ENCODE assay signal across 8 mouse cellular contexts in the genomic region with DNA sequence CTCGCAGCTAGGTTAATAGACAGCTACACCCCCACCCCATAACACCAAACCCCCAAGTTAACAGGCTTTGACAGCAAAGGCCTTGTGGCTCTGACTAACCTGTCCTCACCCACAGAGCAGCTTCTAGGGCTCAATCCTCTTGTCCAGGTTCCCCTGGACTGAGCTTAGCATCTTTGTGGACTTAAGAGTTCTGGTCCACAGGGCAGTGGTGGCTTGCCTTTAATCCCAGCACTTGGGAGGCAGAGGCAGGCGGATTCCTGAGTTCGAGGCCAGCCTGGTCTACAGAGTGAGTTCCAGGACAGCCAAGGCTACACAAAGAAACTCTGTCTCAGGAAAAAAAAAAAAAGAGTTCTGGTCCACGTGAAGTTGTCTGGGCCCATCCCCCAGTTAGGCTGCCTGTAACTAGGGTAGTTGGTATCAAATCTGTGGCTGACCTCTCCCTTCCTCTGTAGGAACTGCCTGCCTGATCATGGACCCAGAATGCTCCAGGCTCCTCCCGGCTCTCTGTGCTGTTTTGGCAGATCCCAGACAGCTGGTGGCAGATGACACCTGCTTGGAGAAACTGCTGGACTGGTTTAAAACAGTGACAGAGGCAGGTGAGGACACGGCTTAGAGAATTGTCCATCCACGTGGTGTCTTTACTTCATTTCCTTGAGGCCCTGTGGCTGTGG. TPM values are rescaled to one million over a fixed set of nuclear protein-coding genes. Genes with fewer than 3 reads are reported as not detected.
DNase-seq lines count a peak whose midpoint lies in the region; ATAC-seq and TF ChIP-seq lines count a peak whose summit lies in the region.

No protein-coding gene starts in this region.

- peaks cover 38% of the 10 kb centered on the region for H3K36me3 ChIP-seq in G1E (replicated peaks)
- peaks cover 11% of the 10 kb centered on the region; the same call in 1 of the 2 replicates for H3K36me3 ChIP-seq in heart, embryonic 11.5 days (ENCODE audit: control insufficient read depth, insufficient read depth, low read length)
- peaks cover 30% of the 10 kb centered on the region for H3K36me3 ChIP-seq in limb, embryonic 10.5 days
- peaks cover 9% of the 10 kb centered on the region for H3K36me3 ChIP-seq in midbrain, postnatal 0 days (ENCODE audit: insufficient read depth, low read length)

- H3K4me2 ChIP-seq in heart, embryonic 11.5 days = peak overlapping the region; percentile 80
- H3K4me2 ChIP-seq in midbrain, postnatal 0 days (ENCODE audit: low read depth, low read length, poor library complexity, severe bottlenecking) = peak overlapping the region; percentile 80

- ATAC-seq in G1E (ENCODE audit: extremely low read depth, insufficient number of reproducible peaks, low FRiP score, poor library complexity, severe bottlenecking) = no peak
- ATAC-seq in heart, embryonic 11.5 days (replicated peaks; ENCODE audit: insufficient number of reproducible peaks, low FRiP score, low TSS enrichment) = no peak
- ATAC-seq in midbrain, postnatal 0 days (ENCODE audit: low FRiP score) = no peak

- H3K4me3 ChIP-seq in cerebellum, adult 2 months (replicated peaks; ENCODE audit: insufficient read depth, low read depth, low read length) = peak overlapping the region; percentile 64
- peak overlapping the region; percentile 78 for H3K4me3 ChIP-seq in G1E (ENCODE audit: low read depth, low read length)
- peak overlapping the region; percentile 49 for H3K4me3 ChIP-seq in heart, embryonic 11.5 days (ENCODE audit: low read depth, low read length)
- peak overlapping the region; percentile 64 for H3K4me3 ChIP-seq in limb, embryonic 10.5 days
- H3K4me3 ChIP-seq in midbrain, postnatal 0 days (ENCODE audit: low read depth, low read length) = peak overlapping the region; percentile 47

- H3K27ac ChIP-seq in cerebellum, adult 2 months (ENCODE audit: insufficient read depth, low read length) = peak overlapping the region; percentile 6; the same call in 1 of the 2 replicates
- peak overlapping the region; percentile 52 for H3K27ac ChIP-seq in heart, embryonic 11.5 days (ENCODE audit: low read depth, low read length)
- peak overlapping the region; percentile 95 for H3K27ac ChIP-seq in limb, embryonic 10.5 days
- peak overlapping the region; percentile 67; the same call in 1 of the 2 replicates for H3K27ac ChIP-seq in midbrain, postnatal 0 days (ENCODE audit: low read depth, low read length)

- peak overlapping the region; percentile 82 for H3K9ac ChIP-seq in heart, embryonic 11.5 days (ENCODE audit: low read depth, low read length)
- H3K9ac ChIP-seq in midbrain, postnatal 0 days (replicated peaks; ENCODE audit: low read length, poor library complexity, severe bottlenecking) = peak overlapping the region; percentile 72

- WGBS in cerebellum, adult 2 months = 47% methylated on average over 7 of the region's 7 CpGs
- 51% methylated on average over 7 of the region's 7 CpGs for WGBS in heart, embryonic 11.5 days (ENCODE audit: insufficient replicate concordance)
- 70% methylated on average over 7 of the region's 7 CpGs for WGBS in limb, embryonic 10.5 days
- 58% methylated on average over 7 of the region's 7 CpGs for WGBS in midbrain, postnatal 0 days

- TF ChIP-seq CTCF in cerebellum, adult 2 months (IDR thresholded peaks at IDR 0.05; ENCODE audit: borderline replicate concordance, insufficient read depth, low read depth, low read length) = no peak
- no peak for TF ChIP-seq CTCF in G1E (IDR thresholded peaks at IDR 0.05; ENCODE audit: low read depth, low read length)
- TF ChIP-seq CTCF in midbrain, postnatal 0 days (IDR thresholded peaks at IDR 0.05) = no peak

- TF ChIP-seq POLR2A in cerebellum, adult 2 months (IDR thresholded peaks at IDR 0.05; ENCODE audit: borderline replicate concordance, insufficient read depth, low read length) = no peak

- no peaks in the 10 kb centered on the region for H3K9me3 ChIP-seq in G1E (replicated peaks)
- H3K9me3 ChIP-seq in heart, embryonic 11.5 days (replicated peaks; ENCODE audit: control insufficient read depth, low read length) = no peaks in the 10 kb centered on the region
- no peaks in the 10 kb centered on the region for H3K9me3 ChIP-seq in limb, embryonic 10.5 days (replicated peaks)
- H3K9me3 ChIP-seq in midbrain, postnatal 0 days (ENCODE audit: low read length) = no peaks in the 10 kb centered on the region

- H3K4me1 ChIP-seq in cerebellum, adult 2 months (ENCODE audit: control insufficient read depth, insufficient read depth, low read length) = peaks cover 8% of the 10 kb centered on the region
- H3K4me1 ChIP-seq in G1E (ENCODE audit: insufficient read depth, low read depth, low read length) = peaks cover 47% of the 10 kb centered on the region
- H3K4me1 ChIP-seq in heart, embryonic 11.5 days (ENCODE audit: control insufficient read depth, insufficient read depth, low read length) = peaks cover 18% of the 10 kb centered on the region
- H3K4me1 ChIP-seq in limb, embryonic 10.5 days = peaks cover 41% of the 10 kb centered on the region
- H3K4me1 ChIP-seq in midbrain, postnatal 0 days (ENCODE audit: insufficient read depth, low read length) = peaks cover 8% of the 10 kb centered on the region; the same call in 1 of the 2 replicates

- no peaks in the 10 kb centered on the region for H3K27me3 ChIP-seq in cerebellum, adult 2 months (ENCODE audit: control insufficient read depth, insufficient read depth, low read length)
- H3K27me3 ChIP-seq in G1E (ENCODE audit: insufficient read depth, low read length) = peaks cover 13% of the 10 kb centered on the region
- no peaks in the 10 kb centered on the region for H3K27me3 ChIP-seq in heart, embryonic 11.5 days (ENCODE audit: control insufficient read depth, insufficient read depth, low read length)
- H3K27me3 ChIP-seq in limb, embryonic 10.5 days (ENCODE audit: low read depth, poor library complexity, severe bottlenecking) = no peaks in the 10 kb centered on the region
- no peaks in the 10 kb centered on the region for H3K27me3 ChIP-seq in midbrain, postnatal 0 days (ENCODE audit: insufficient read depth, low read length)

- peak in 1 of 2 experiments; percentile 22 for DNase-seq in cerebellum, adult 2 months
- DNase-seq in cerebellum, postnatal 14 days = no peak
- peak; percentile 19 for DNase-seq in G1E (ENCODE audit: low spot score)
- DNase-seq in limb, embryonic 10.5 days (ENCODE audit: low spot score) = no peak
- no peak for DNase-seq in midbrain, postnatal 0 days (ENCODE audit: low spot score)
- no peak for DNase-seq in gastrocnemius, postnatal 4 days (ENCODE audit: low spot score in 2 of 2)
- no peak for DNase-seq in embryo, embryonic 10 days (ENCODE audit: low spot score)

RNA-seq across cellular contexts. Expression of a gene that starts 0.8 kb away (rescaled TPM):
- 23.8 and 24.1 TPM in 2 replicates for polyA plus RNA-seq in cerebellum, adult 2 months (2012; rRNA removed)
- total RNA-seq in G1E (2014; fragmentation: Nextera tagmentation) = 11.1 and 12.2 TPM in 2 replicates
- total RNA-seq in G1E (2017) = 9.5 and 10.9 TPM in 2 replicates
- 25.7 and 25.9 TPM in 2 replicates for polyA plus RNA-seq in G1E (2012)
- polyA plus RNA-seq in heart, embryonic 11.5 days (2014; fragmentation: Nextera tagmentation; extraction: Ambion mirVana) = 9.0 and 9.8 TPM in 2 replicates
- 21.8 and 22.2 TPM in 2 replicates for polyA plus RNA-seq in limb, embryonic 10.5 days (2016; fragmentation: Nextera tagmentation; extraction: Ambion mirVana)
- total RNA-seq in midbrain, postnatal 0 days (2014; rRNA removed) = 37.1 and 40.3 TPM in 2 replicates
- 16.4 and 17.9 TPM in 2 replicates for polyA plus RNA-seq in midbrain, postnatal 0 days (2015; fragmentation: Nextera tagmentation; extraction: Ambion mirVana)
- 10 to 100 TPM; 13.9 to 14.2 TPM for total RNA-seq in gastrocnemius, postnatal 4 days (2021)

RNA-seq across cellular contexts. Expression of a gene that starts 3.5 kb away (rescaled TPM):
- polyA plus RNA-seq in cerebellum, adult 2 months (2012; rRNA removed) = 33.7 and 40.1 TPM in 2 replicates
- total RNA-seq in G1E (2014; fragmentation: Nextera tagmentation) (8.2 and 8.7 TPM in 2 replicates), G1E (2017) (6.3 and 7.6 TPM in 2 replicates)
- polyA plus RNA-seq in G1E (2012) = 2.7 and 3.0 TPM in 2 replicates
- polyA plus RNA-seq in heart, embryonic 11.5 days (2014; fragmentation: Nextera tagmentation; extraction: Ambion mirVana) = 8.1 and 10.7 TPM in 2 replicates
- 24.2 and 24.9 TPM in 2 replicates for polyA plus RNA-seq in limb, embryonic 10.5 days (2016; fragmentation: Nextera tagmentation; extraction: Ambion mirVana)
- 36.4 and 38.6 TPM in 2 replicates for total RNA-seq in midbrain, postnatal 0 days (2014; rRNA removed)
- 30.4 and 37.2 TPM in 2 replicates for polyA plus RNA-seq in midbrain, postnatal 0 days (2015; fragmentation: Nextera tagmentation; extraction: Ambion mirVana)
- total RNA-seq in gastrocnemius, postnatal 4 days (2021) = 10 to 100 TPM; 14.5 to 15.0 TPM

RNA-seq across cellular contexts. Expression of a gene that starts 18.3 kb away (rescaled TPM):
- polyA plus RNA-seq in cerebellum, adult 2 months (2012; rRNA removed) = 4.6 TPM in 2 replicates
- total RNA-seq in G1E (2014; fragmentation: Nextera tagmentation) (not detected in 2 replicates), G1E (2017) (0.12 and 1.4 TPM in 2 replicates)
- polyA plus RNA-seq in G1E (2012) = 0.37 and 0.40 TPM in 2 replicates
- 0.21 and 0.69 TPM in 2 replicates for polyA plus RNA-seq in heart, embryonic 11.5 days (2014; fragmentation: Nextera tagmentation; extraction: Ambion mirVana)
- 0.88 and 1.1 TPM in 2 replicates for polyA plus RNA-seq in limb, embryonic 10.5 days (2016; fragmentation: Nextera tagmentation; extraction: Ambion mirVana)
- total RNA-seq in midbrain, postnatal 0 days (2014; rRNA removed) = 14.4 and 14.9 TPM in 2 replicates
- polyA plus RNA-seq in midbrain, postnatal 0 days (2015; fragmentation: Nextera tagmentation; extraction: Ambion mirVana) = 15.6 and 15.9 TPM in 2 replicates
- total RNA-seq in gastrocnemius, postnatal 4 days (2021) = under 1 TPM; 0.39 to 0.62 TPM

RNA-seq across cellular contexts. Expression of a gene that starts 56.8 kb away (rescaled TPM):
- polyA plus RNA-seq in cerebellum, adult 2 months (2012; rRNA removed) = 86.0 and 96.1 TPM in 2 replicates
- total RNA-seq in G1E (2014; fragmentation: Nextera tagmentation) (68.7 and 71.0 TPM in 2 replicates), G1E (2017) (8.0 and 9.8 TPM in 2 replicates)
- polyA plus RNA-seq in G1E (2012) = 99.4 and 100 TPM in 2 replicates
- 26.7 and 28.8 TPM in 2 replicates for polyA plus RNA-seq in heart, embryonic 11.5 days (2014; fragmentation: Nextera tagmentation; extraction: Ambion mirVana)
- 36.6 and 47.0 TPM in 2 replicates for polyA plus RNA-seq in limb, embryonic 10.5 days (2016; fragmentation: Nextera tagmentation; extraction: Ambion mirVana)
- total RNA-seq in midbrain, postnatal 0 days (2014; rRNA removed) = 196 and 204 TPM in 2 replicates
- polyA plus RNA-seq in midbrain, postnatal 0 days (2015; fragmentation: Nextera tagmentation; extraction: Ambion mirVana) = 52.0 and 56.6 TPM in 2 replicates
- total RNA-seq in gastrocnemius, postnatal 4 days (2021) = 10 to 100 TPM; 66.9 to 68.8 TPM

Comparison
In these comparisons a context has a peak if more than half of its experiments do, and no peak if none do; other contexts are left out.
1. H3K27ac ChIP-seq: peak in every context shown above with its lines; median percentile 95 in limb, embryonic 10.5 days; 67 in midbrain, postnatal 0 days; 52 in heart, embryonic 11.5 days; 6 in cerebellum, adult 2 months.